Mouse (Mus musculus) cerebellum, postnatal 25 days (tissue): Measurements from ENCODE around the gene Id1.

Experiments used
- DNase-seq, 2 experiments: peaks; one replicate each; pipeline ENCODE4 v3.0.0; 2021; ENCODE audit warnings: mixed read lengths in 2 of 2

The Id1 gene

DNA sequence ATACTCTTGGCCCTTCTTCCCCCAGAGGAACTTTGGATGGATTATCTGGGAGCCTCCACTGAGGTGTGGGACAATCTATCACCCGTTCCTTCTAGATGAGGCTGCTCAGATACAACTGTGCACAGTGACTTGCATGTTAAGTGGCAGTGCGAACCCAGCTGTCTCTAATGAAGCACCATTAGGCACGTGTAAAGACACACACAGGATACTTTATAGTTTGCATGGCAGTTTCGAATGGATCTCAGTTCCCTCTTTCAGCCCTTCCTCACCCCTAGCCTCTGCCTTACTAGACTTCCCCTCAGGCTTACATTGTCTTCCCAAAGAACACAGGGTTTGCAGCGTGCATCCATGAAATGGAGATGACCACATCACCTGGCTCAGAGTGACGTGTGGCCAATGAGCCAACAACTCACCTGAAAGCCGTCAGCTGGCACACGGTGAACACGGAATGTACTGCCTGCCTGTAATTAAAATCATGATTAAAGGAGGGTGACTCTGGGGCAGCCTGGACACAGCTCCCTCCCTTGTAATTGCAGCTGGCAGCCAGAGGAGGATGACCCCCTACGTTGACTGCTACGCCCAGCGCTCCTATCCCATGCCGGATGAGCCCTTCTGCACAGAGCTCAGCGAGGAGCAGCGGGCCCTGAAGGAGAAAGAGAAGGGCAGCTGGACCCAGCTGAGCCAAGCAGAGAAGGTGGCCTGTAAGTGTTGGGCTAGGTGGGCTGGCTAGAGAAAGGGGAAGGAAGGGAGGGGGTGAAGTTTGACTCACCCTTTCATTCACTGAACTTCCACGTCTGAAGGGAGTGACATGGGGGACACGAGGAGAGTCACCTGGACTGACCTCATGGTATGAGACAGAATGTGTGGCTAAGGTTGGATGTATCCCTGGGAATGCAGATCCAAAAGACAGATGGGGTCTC, 20.7 kb downstream of the Id1 start:
- DNase-seq = peak in 1 of 2 experiments; percentile 10

GRCm38 (mm10) chr2:152757478-152757877, 21.4 kb downstream of the Id1 start:
- DNase-seq = peak; percentile 69 to 76

DNA sequence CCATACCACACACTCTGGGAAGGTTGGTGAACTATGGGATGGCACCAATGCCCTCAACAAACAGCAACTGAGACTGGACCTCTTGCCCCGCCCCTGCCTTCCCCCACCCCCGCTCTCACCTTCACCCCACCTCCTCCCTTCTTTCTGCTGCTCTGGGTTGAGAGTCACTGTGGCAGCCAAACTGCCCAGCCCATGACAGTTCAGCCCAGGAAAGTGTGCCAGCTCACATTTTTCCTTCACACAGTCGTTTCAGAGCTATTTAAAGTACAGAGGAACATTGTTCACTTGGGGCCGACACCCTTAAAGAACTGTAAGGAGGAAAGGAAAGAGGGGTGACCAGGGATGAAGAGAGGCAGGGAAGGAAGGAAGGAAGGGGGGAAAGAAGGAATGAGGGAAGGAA, 22.3 kb downstream of the Id1 start:
- DNase-seq = no peak

- no peak for DNase-seq
Measured at GRCm38 (mm10) chr2:152763310-152763709, 27.3 kb downstream of the Id1 start.

GRCm38 (mm10) chr2:152764172-152765044, 28.4 kb downstream of the Id1 start:
- DNase-seq = peak in 1 of 2 experiments; percentile 48

GRCm38 (mm10) chr2:152765045-152765674, 29.1 kb downstream of the Id1 start:
- DNase-seq = no peak

DNA sequence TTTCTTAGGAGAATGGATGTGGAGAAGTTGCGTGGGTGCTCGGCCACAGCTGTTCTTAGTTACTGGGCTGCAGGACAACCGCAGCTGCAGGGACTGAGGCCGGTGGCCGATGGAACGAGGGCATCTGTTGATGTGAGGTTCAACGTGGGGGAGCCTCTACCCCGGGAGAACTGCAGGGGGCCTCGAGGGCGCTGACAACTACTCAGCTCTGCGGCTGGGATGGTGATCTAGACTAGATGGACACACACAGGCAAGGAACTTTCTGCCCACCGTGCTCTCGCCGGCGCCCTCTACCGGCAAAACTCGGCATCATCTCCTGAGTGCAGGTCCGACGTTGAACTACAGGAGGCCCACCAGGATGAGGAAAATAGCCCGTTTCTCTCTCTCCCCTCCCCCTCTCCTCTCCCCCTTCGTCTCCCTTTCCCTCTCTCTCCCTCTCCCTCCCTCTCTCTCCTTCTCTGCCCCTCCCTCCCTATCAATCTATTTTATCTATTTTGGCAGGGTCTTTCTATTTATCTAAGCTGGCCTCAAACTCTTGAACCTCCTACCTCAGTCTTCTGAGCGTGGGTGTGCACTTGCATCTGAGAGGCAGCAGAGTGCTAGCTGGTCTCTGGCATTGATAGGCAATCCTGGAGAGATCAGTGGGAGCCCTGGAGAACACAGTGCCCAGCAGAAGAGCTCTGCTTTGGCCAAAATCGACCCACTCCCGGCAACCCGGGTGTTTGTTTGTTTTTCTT, 30.5 kb downstream of the Id1 start:
- DNase-seq = peak; percentile 91 to 95

DNA sequence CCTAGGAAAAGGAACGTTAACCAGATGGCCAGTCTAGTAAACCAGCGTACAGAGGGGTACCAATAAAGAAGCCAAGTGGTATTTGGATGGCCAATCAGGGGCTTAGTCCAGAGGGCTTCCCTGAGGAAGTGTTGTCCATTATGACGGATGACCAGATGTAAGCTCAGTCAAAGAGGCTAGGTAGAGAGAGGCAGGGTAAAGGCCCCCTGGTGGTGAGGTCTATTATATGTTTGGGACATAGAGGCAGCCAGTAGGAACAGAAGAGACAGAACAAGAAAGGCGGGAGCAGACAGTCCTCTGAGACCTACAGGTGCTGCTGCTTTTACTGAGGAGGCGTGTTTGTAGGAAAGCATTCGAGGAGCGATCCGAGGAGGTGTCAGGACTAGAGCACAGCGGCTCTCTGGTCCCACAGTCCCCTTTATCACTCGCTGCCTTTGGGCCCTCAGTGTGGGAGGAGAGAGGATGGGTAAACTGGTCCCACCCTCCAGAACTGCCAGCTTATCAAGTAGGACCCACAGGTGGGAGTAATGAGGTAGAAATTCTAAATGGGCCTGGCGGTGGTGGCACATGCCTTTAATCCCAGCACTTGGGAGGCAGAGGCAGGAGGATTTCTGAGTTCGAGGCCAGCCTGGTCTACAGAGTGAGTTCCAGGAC, 31.7 kb downstream of the Id1 start:
- DNase-seq = peak; percentile 37 to 61

- no peak for DNase-seq
Measured at GRCm38 (mm10) chr2:152769677-152770076, 33.6 kb downstream of the Id1 start.

GRCm38 (mm10) chr2:152771571-152771970, 35.5 kb downstream of the Id1 start:
- no peak for DNase-seq

GRCm38 (mm10) chr2:152772231-152772630, 36.2 kb downstream of the Id1 start:
- no peak for DNase-seq

DNA sequence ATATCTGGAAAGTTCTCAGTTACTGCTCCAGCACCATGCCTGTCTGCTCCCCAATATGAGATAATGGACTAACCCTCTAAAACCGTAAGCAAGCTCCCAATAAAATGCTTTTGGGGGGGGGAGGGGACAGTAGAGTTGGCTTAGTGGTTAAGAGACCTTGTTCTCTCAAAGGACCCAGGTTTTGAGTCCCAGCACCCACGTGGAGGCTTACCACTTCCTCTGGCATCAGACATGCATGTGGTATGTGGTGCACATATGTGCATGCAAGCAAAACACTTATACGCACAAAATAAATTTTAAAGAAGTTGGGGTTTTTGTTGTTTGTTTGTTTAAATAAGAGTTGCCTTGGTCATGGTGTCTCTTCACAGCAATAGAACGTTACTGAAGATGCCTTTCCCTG, 39.3 kb downstream of the Id1 start:
- DNase-seq = no peak

- peak in 1 of 2 experiments; percentile 38 for DNase-seq
Measured at GRCm38 (mm10) chr2:152776019-152776418, 40.0 kb downstream of the Id1 start.

- DNase-seq = peak in 1 of 2 experiments; percentile 16
Measured at GRCm38 (mm10) chr2:152776435-152776834, 40.4 kb downstream of the Id1 start.

DNA sequence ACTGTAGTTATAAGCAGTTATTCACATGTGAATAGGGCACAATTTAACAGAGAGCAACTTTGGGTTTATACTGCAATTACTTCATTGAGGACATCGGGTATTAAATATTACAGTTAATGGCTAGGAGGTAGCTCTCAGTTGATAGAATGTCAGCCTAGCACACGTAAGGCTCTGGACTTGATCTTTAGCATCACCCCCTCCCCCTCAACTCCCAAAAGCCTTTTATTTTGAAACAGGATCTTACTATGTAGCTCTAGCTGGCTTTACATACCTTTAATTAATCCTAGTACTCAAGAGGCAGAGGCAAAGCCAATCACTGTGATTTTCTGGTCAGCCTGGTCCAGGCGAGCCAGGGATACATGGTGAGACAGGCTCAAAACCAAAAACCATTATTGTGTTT, 41.0 kb downstream of the Id1 start:
- no peak for DNase-seq

- DNase-seq = peak in 1 of 2 experiments; percentile 9
Measured at GRCm38 (mm10) chr2:152780466-152780865, 44.4 kb downstream of the Id1 start.

- peak in 1 of 2 experiments; percentile 33 for DNase-seq
Measured at GRCm38 (mm10) chr2:152781031-152781711, 45.1 kb downstream of the Id1 start.

DNA sequence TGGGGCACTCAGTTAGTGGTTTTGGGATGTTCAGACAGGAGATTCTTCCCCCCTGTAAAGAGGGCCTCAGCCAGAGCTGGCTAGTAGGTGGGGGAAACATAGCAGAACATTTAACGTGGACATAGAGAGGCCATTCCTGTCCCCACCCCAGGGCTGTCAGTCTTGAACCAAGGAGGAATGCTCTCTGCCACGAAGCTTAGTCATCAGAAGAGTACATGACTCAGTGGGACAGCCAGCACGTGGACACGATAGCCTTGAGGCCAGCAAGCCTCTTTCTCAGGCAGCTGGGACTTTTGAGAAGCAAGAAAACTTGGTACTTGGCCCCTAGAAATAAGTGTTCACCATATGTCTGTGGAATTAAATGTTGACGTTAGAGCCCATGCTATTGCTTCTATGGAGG, 46.6 kb downstream of the Id1 start:
- peak in 1 of 2 experiments; percentile 18 for DNase-seq

- peak in 1 of 2 experiments; percentile 14 for DNase-seq
Measured at GRCm38 (mm10) chr2:152783241-152783640, 47.2 kb downstream of the Id1 start.

DNA sequence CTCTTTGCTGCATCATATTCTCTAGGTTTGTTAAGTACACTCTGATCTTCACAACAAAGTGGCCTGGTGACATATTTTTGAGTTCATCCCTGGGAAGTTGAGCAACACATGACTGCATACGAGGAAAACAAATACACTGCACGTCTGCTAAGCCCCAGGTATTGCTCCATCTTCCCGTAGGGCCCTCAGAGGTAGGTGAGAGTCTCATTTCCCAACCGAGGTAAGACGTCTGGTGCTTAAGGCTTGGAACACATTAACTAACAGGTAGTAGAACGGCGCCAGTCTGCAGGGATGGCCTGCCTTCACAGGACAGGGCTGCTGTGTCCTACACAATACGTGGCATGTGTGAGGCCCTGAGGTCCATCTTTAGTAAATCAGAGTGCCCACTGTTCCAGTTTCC, 48.6 kb downstream of the Id1 start:
- peak in 1 of 2 experiments; percentile 24 for DNase-seq
